Mouse (Mus musculus): ENCODE results near the gene Irf2bpl. TPM values are rescaled to one million over a fixed set of nuclear protein-coding genes. Genes with fewer than 3 reads are reported as not detected.

Gene Irf2bpl
- polyA plus RNA-seq, 1 experiment from 2014 or later = 20.6 TPM

GRCm38 (mm10) chr12:86859924-86860790, 24.4 kb downstream of the Irf2bpl start:
- ATAC-seq (ENCODE audit: insufficient read depth, low FRiP score, low TSS enrichment) = no peak; the same call in 1 of the 2 replicates
- no peak overlapping the region for H3K27ac ChIP-seq (ENCODE audit: low read depth, low read length)

GRCm38 (mm10) chr12:86858983-86859872, 25.4 kb downstream of the Irf2bpl start:
- Histone ChIP-seq H3K9ac (ENCODE audit: low read length) (no peak overlapping the region), H3K27me3 (ENCODE audit: control insufficient read depth, insufficient read depth, low read length) (no peaks in the 10 kb centered on the region), H3K4me2 (ENCODE audit: low read depth) (no peak overlapping the region), H3K4me3 (ENCODE audit: low read depth, low read length) (no peak overlapping the region), H3K27ac (ENCODE audit: low read depth, low read length) (no peak overlapping the region), H3K36me3 (ENCODE audit: control insufficient read depth, insufficient read depth, low read length) (no peaks in the 10 kb centered on the region), H3K4me1 (ENCODE audit: control insufficient read depth, insufficient read depth, low read length) (peaks cover 5% of the 10 kb centered on the region; the same call in 1 of the 2 replicates), H3K9me3 (ENCODE audit: control insufficient read depth, low read length) (no peaks in the 10 kb centered on the region)
- ATAC-seq (ENCODE audit: insufficient read depth, low FRiP score, low TSS enrichment) (no peak), DNase-seq (ENCODE audit: low spot score) (no peak)
- WGBS = 72% methylated on average over 6 of the region's 6 CpGs

More at GRCm38 (mm10) chr12:86859924-86860790, 24.4 kb downstream of the Irf2bpl start:
- no peak overlapping the region for H3K4me3 ChIP-seq (ENCODE audit: low read depth, low read length)
- H3K9me3 ChIP-seq (ENCODE audit: control insufficient read depth, low read length) = no peaks in the 10 kb centered on the region
- H3K36me3 ChIP-seq (ENCODE audit: control insufficient read depth, insufficient read depth, low read length) = no peaks in the 10 kb centered on the region
- no peak for DNase-seq (ENCODE audit: low spot score)
- H3K9ac ChIP-seq (ENCODE audit: low read length) = no peak overlapping the region
- H3K4me2 ChIP-seq (ENCODE audit: low read depth) = no peak overlapping the region
- no peaks in the 10 kb centered on the region for H3K27me3 ChIP-seq (ENCODE audit: control insufficient read depth, insufficient read depth, low read length)
- WGBS = 49% methylated on average over 10 of the region's 10 CpGs
- H3K4me1 ChIP-seq (ENCODE audit: control insufficient read depth, insufficient read depth, low read length) = peaks cover 5% of the 10 kb centered on the region; the same call in 1 of the 2 replicates

- 94% methylated on average over 4 of the region's 4 CpGs for WGBS
- ATAC-seq (ENCODE audit: insufficient read depth, low FRiP score, low TSS enrichment) (no peak), DNase-seq (ENCODE audit: low spot score) (no peak)
- no peaks in the 10 kb centered on the region for H3K27me3 ChIP-seq (ENCODE audit: control insufficient read depth, insufficient read depth, low read length)
- H3K27ac ChIP-seq (ENCODE audit: low read depth, low read length) = no peak overlapping the region
- H3K4me2 ChIP-seq (ENCODE audit: low read depth) = no peak overlapping the region
- no peaks in the 10 kb centered on the region for H3K9me3 ChIP-seq (ENCODE audit: control insufficient read depth, low read length)
- H3K9ac ChIP-seq (ENCODE audit: low read length) = no peak overlapping the region
- H3K4me1 ChIP-seq (ENCODE audit: control insufficient read depth, insufficient read depth, low read length) = peaks cover 5% of the 10 kb centered on the region; the same call in 1 of the 2 replicates
- H3K4me3 ChIP-seq (ENCODE audit: low read depth, low read length) = no peak overlapping the region
- H3K36me3 ChIP-seq (ENCODE audit: control insufficient read depth, insufficient read depth, low read length) = no peaks in the 10 kb centered on the region
Measured at GRCm38 (mm10) chr12:86858498-86858897, 26.1 kb downstream of the Irf2bpl start.

- DNase-seq (ENCODE audit: low spot score) (no peak), ATAC-seq (ENCODE audit: insufficient read depth, low FRiP score, low TSS enrichment) (no peak)
- Histone ChIP-seq H3K4me1 (ENCODE audit: control insufficient read depth, insufficient read depth, low read length) (peaks cover 5% of the 10 kb centered on the region; the same call in 1 of the 2 replicates), H3K9ac (ENCODE audit: low read length) (no peak overlapping the region), H3K9me3 (ENCODE audit: control insufficient read depth, low read length) (no peaks in the 10 kb centered on the region), H3K4me3 (ENCODE audit: low read depth, low read length) (no peak overlapping the region), H3K36me3 (ENCODE audit: control insufficient read depth, insufficient read depth, low read length) (no peaks in the 10 kb centered on the region), H3K4me2 (ENCODE audit: low read depth) (no peak overlapping the region), H3K27me3 (ENCODE audit: control insufficient read depth, insufficient read depth, low read length) (no peaks in the 10 kb centered on the region), H3K27ac (ENCODE audit: low read depth, low read length) (no peak overlapping the region)
- 94% methylated on average over 8 of the region's 8 CpGs for WGBS
Measured at GRCm38 (mm10) chr12:86857290-86857689, 27.3 kb downstream of the Irf2bpl start.

- Histone ChIP-seq H3K36me3 (ENCODE audit: control insufficient read depth, insufficient read depth, low read length) (no peaks in the 10 kb centered on the region), H3K4me2 (ENCODE audit: low read depth) (no peak overlapping the region), H3K27me3 (ENCODE audit: control insufficient read depth, insufficient read depth, low read length) (no peaks in the 10 kb centered on the region), H3K4me3 (ENCODE audit: low read depth, low read length) (no peak overlapping the region), H3K9me3 (ENCODE audit: control insufficient read depth, low read length) (no peaks in the 10 kb centered on the region), H3K27ac (ENCODE audit: low read depth, low read length) (no peak overlapping the region), H3K4me1 (ENCODE audit: control insufficient read depth, insufficient read depth, low read length) (peaks cover 5% of the 10 kb centered on the region; the same call in 1 of the 2 replicates), H3K9ac (ENCODE audit: low read length) (no peak overlapping the region)
- ATAC-seq (ENCODE audit: insufficient read depth, low FRiP score, low TSS enrichment) (peak; percentile 69), DNase-seq (ENCODE audit: low spot score) (peak; percentile 85)
- WGBS = 10% methylated on average over 11 of the region's 11 CpGs
Measured at GRCm38 (mm10) chr12:86855670-86856069, 28.9 kb downstream of the Irf2bpl start.

- Histone ChIP-seq H3K4me3 (ENCODE audit: low read depth, low read length) (no peak overlapping the region), H3K27me3 (ENCODE audit: control insufficient read depth, insufficient read depth, low read length) (no peaks in the 10 kb centered on the region), H3K27ac (ENCODE audit: low read depth, low read length) (no peak overlapping the region), H3K4me1 (ENCODE audit: control insufficient read depth, insufficient read depth, low read length) (0 out of 2 replicates have a peak, but pooled peaks cover 4% of the 10 kb centered on the region), H3K4me2 (ENCODE audit: low read depth) (no peak overlapping the region), H3K9me3 (ENCODE audit: control insufficient read depth, low read length) (no peaks in the 10 kb centered on the region), H3K9ac (ENCODE audit: low read length) (no peak overlapping the region), H3K36me3 (ENCODE audit: control insufficient read depth, insufficient read depth, low read length) (no peaks in the 10 kb centered on the region)
- ATAC-seq (ENCODE audit: insufficient read depth, low FRiP score, low TSS enrichment) = no peak
- DNase-seq (ENCODE audit: low spot score) = no peak
- WGBS = 91% methylated on average over 1 of the region's 1 CpGs
Measured at GRCm38 (mm10) chr12:86853516-86853915, 31.1 kb downstream of the Irf2bpl start.

- H3K27ac ChIP-seq (ENCODE audit: low read depth, low read length) = no peak overlapping the region
- no peaks in the 10 kb centered on the region for H3K9me3 ChIP-seq (ENCODE audit: control insufficient read depth, low read length)
- no peak overlapping the region for H3K4me3 ChIP-seq (ENCODE audit: low read depth, low read length)
- ATAC-seq (ENCODE audit: insufficient read depth, low FRiP score, low TSS enrichment) (no peak), DNase-seq (ENCODE audit: low spot score) (no peak)
- no peak overlapping the region for H3K9ac ChIP-seq (ENCODE audit: low read length)
- no peaks in the 10 kb centered on the region for H3K36me3 ChIP-seq (ENCODE audit: control insufficient read depth, insufficient read depth, low read length)
- no peaks in the 10 kb centered on the region for H3K27me3 ChIP-seq (ENCODE audit: control insufficient read depth, insufficient read depth, low read length)
- H3K4me1 ChIP-seq (ENCODE audit: control insufficient read depth, insufficient read depth, low read length) = 0 out of 2 replicates have a peak, but pooled peaks cover 4% of the 10 kb centered on the region
- no peak overlapping the region for H3K4me2 ChIP-seq (ENCODE audit: low read depth)
Measured at GRCm38 (mm10) chr12:86851313-86851712, 33.3 kb downstream of the Irf2bpl start.

GRCm38 (mm10) chr12:86850746-86851145, 33.9 kb downstream of the Irf2bpl start:
- WGBS = 88% methylated on average over 5 of the region's 5 CpGs

More at GRCm38 (mm10) chr12:86850746-86851145, 33.9 kb downstream of the Irf2bpl start:
- no peak overlapping the region for H3K4me2 ChIP-seq (ENCODE audit: low read depth)
- H3K9ac ChIP-seq (ENCODE audit: low read length) = no peak overlapping the region
- H3K36me3 ChIP-seq (ENCODE audit: control insufficient read depth, insufficient read depth, low read length) = no peaks in the 10 kb centered on the region
- 0 out of 2 replicates have a peak, but pooled peaks cover 4% of the 10 kb centered on the region for H3K4me1 ChIP-seq (ENCODE audit: control insufficient read depth, insufficient read depth, low read length)
- H3K27ac ChIP-seq (ENCODE audit: low read depth, low read length) = no peak overlapping the region
- H3K27me3 ChIP-seq (ENCODE audit: control insufficient read depth, insufficient read depth, low read length) = no peaks in the 10 kb centered on the region
- DNase-seq (ENCODE audit: low spot score) (no peak), ATAC-seq (ENCODE audit: insufficient read depth, low FRiP score, low TSS enrichment) (no peak)
- H3K4me3 ChIP-seq (ENCODE audit: low read depth, low read length) = no peak overlapping the region
- H3K9me3 ChIP-seq (ENCODE audit: control insufficient read depth, low read length) = no peaks in the 10 kb centered on the region

Measured in neural tube, embryonic 11.5 days (tissue).